Mouse (Mus musculus) small intestine, adult 2 months (tissue): ENCODE results near the gene Ppp6r1.

ENCODE experiments used
- CTCF ChIP-seq: fragments of 200-500 bp; IDR thresholded peaks from 2 replicates; pipeline ENCODE4 v1.5.1; 2012; ENCODE audit warnings: low read depth, mild to moderate bottlenecking, control low read depth, inconsistent platforms, low read length, moderate library complexity, mixed read lengths; ENCODE audit not compliant: insufficient replicate concordance, insufficient read length; ENCODE audit errors: extremely low read depth
- POLR2A ChIP-seq: fragments of 200-500 bp; IDR thresholded peaks from 2 replicates; pipeline ENCODE4 v1.6.1; 2012; ENCODE audit warnings: low read depth, mild to moderate bottlenecking, control low read depth, inconsistent platforms, low read length, moderate library complexity

DNA sequence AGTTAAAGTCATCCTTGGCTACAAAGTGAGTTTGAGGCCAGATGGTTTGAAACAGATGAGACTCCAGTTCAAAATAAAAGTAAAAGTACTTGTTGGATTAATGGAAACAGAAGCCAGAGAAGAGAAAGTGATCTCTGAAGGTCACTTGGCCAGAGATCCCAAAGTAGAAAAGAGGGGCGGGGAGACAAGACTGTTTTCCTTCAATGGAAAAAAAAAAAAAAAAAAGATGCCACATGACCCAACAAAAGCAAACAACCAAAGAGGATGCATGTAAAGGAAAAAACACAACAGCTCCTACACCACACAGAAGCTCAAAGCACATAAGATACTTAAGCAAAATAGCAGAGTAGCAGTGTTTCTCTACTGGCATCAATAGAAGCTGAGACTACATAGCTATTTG, 2.9 kb downstream of the Ppp6r1 start:
- TF ChIP-seq CTCF, result no peak
- no peak for TF ChIP-seq POLR2A
